19 mouse cellular contexts compared by ENCODE assay signal in the genomic region with DNA sequence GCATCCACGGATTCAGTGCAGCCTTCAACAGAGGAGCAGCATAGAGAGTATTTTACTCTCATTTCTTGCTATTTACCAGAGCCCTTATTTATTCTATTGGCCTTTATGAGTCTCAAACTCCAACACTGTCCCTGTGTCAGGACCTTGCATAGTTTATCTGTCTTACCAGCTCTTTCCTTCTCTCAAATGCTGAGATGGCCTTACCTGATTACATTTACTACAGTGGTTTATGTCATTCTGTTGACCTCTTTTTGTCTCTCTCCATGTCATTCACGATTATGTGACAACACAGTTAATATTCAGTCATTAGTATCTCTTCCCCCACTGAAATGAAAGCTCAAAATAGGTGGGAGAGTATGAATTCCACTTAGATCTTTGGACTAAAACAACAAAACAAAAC.
DNase-seq lines count a peak whose midpoint lies in the region; ATAC-seq and TF ChIP-seq lines count a peak whose summit lies in the region.
"Had no signal": no experiment of that assay in that cellular context is flagged by ENCODE, and none has a peak within 500 bp of the region (broad histone marks: within the 10 kb centered on the region; RNA-seq: fewer than 3 reads in every experiment).

No protein-coding gene starts in this region.

- no peaks in the 10 kb centered on the region for H3K27me3 ChIP-seq in MEL (ENCODE audit: control insufficient read depth in 1 of 2, insufficient read depth in 2 of 2, low read length in 2 of 2)
- H3K27me3 ChIP-seq in forebrain, postnatal 0 days (ENCODE audit: insufficient read depth, low read length) = no peaks in the 10 kb centered on the region
- H3K27me3 ChIP-seq: CH12.LX, Patski had no signal

- H3K27ac ChIP-seq in MEL (ENCODE audit: control insufficient read depth, low read depth, low read length) = no peak overlapping the region
- H3K27ac ChIP-seq in forebrain, postnatal 0 days (ENCODE audit: low read depth, low read length) = no peak overlapping the region

- no peak overlapping the region for H3K4me3 ChIP-seq in MEL (ENCODE audit: control insufficient read depth in 1 of 2, insufficient read depth in 1 of 2, low read depth in 2 of 2, low read length in 2 of 2)
- no peak overlapping the region for H3K4me3 ChIP-seq in forebrain, postnatal 0 days (ENCODE audit: low read depth, low read length)

- H3K9ac ChIP-seq in MEL (ENCODE audit: control insufficient read depth, low read depth, low read length, poor library complexity, severe bottlenecking) = no peak overlapping the region
- H3K9ac ChIP-seq in forebrain, postnatal 0 days = no peak overlapping the region

- no peak for TF ChIP-seq POLR2A in MEL (IDR thresholded peaks at IDR 0.05; ENCODE audit: control insufficient read depth in 1 of 2, insufficient read depth in 1 of 2, low read depth in 1 of 2, low read length in 2 of 2, poor library complexity in 1 of 2)

- peak; percentile 25 for DNase-seq in MEL (ENCODE audit: low read depth, low spot score)
- no peak for DNase-seq in forebrain, postnatal 0 days
- DNase-seq: adrenal gland, adult 2 months; adrenal gland, adult 8-10 months; adrenal gland, postnatal 10 days; adrenal gland, postnatal 14 days; adrenal gland, postnatal 25 days; adrenal gland, postnatal 36 days; B cell, adult 2 months; cerebellum, adult 11 months; cerebellum, adult 11-12 months; cerebellum, adult 18-20 months; cerebellum, adult 2 months; cerebellum, adult 8-10 months had no signal

- no peak for TF ChIP-seq RAD21 in MEL (IDR thresholded peaks at IDR 0.05; ENCODE audit: low read depth, low read length)

- H3K9me3 ChIP-seq in MEL (replicated peaks; ENCODE audit: insufficient read depth, low read length) = no peaks in the 10 kb centered on the region
- no peaks in the 10 kb centered on the region for H3K9me3 ChIP-seq in forebrain, postnatal 0 days (ENCODE audit: low read length)
- H3K9me3 ChIP-seq: G1E had no signal

- H3K4me2 ChIP-seq in forebrain, postnatal 0 days (ENCODE audit: low read depth) = no peak overlapping the region

- ATAC-seq in forebrain, postnatal 0 days = no peak
- ATAC-seq: activated CD4-positive, CD25-positive, alpha-beta regulatory T cell, adult 4 months; CD4-positive, CD25-positive, alpha-beta regulatory T cell, adult 4 months; Patski had no signal

- peak; percentile 41 to 50; a peak in 2 of 4 replicates for TF ChIP-seq EP300 in MEL (IDR thresholded peaks at IDR 0.05; ENCODE audit: low read depth in 1 of 2, low read length in 2 of 2)

- WGBS in forebrain, postnatal 0 days = 77% methylated on average over 2 of the region's 2 CpGs

- peaks cover 0 to 32% of the 10 kb centered on the region in 2 experiments; a peak in 2 of 4 replicates for H3K36me3 ChIP-seq in MEL (ENCODE audit: control insufficient read depth in 1 of 2, insufficient read depth in 2 of 2, low read length in 2 of 2)
- no peaks in the 10 kb centered on the region for H3K36me3 ChIP-seq in forebrain, postnatal 0 days (ENCODE audit: insufficient read depth)
- H3K36me3 ChIP-seq: G1E had no signal

- H3K4me1 ChIP-seq in MEL (ENCODE audit: control insufficient read depth in 1 of 2, insufficient read depth in 2 of 2, low read length in 2 of 2) = peaks cover 4 to 17% of the 10 kb centered on the region in 2 experiments; a peak in 2 of 4 replicates
- no peaks in the 10 kb centered on the region for H3K4me1 ChIP-seq in forebrain, postnatal 0 days (ENCODE audit: insufficient read depth)

- H3K79me2 ChIP-seq in MEL (ENCODE audit: control insufficient read depth, insufficient read depth, low read length, poor library complexity) = no peaks in the 10 kb centered on the region

- no peak for TF ChIP-seq CTCF in MEL (IDR thresholded peaks at IDR 0.05 in 2 of 3, conservative IDR thresholded peaks at IDR 0.05 in 1 of 3; ENCODE audit: control insufficient read depth in 1 of 3, insufficient read depth in 1 of 3, low read depth in 2 of 3, low read length in 3 of 3, poor library complexity in 1 of 3, severe bottlenecking in 1 of 3)
- TF ChIP-seq CTCF in forebrain, postnatal 0 days (IDR thresholded peaks at IDR 0.05; ENCODE audit: low read depth) = no peak

TF ChIP-seq in MEL, 35 proteins besides CTCF, POLR2A, EP300 and RAD21:
- peak; percentile 59 for TF ChIP-seq ETS1 (IDR thresholded peaks at IDR 0.05; ENCODE audit: low read depth, low read length)
- no peak for TF ChIP-seq HCFC1 (IDR thresholded peaks at IDR 0.05; ENCODE audit: low read depth, low read length)
- peak; percentile 62; the same call in 1 of the 2 replicates for TF ChIP-seq TCF12 (IDR thresholded peaks at IDR 0.05; ENCODE audit: low read depth, low read length)
- no peak for TF ChIP-seq TAL1 (IDR thresholded peaks at IDR 0.05; ENCODE audit: low read length)
- peak; percentile 74 for TF ChIP-seq GATA1 (IDR thresholded peaks at IDR 0.05; ENCODE audit: low read depth, low read length)
- no peak for TF ChIP-seq SIN3A (IDR thresholded peaks at IDR 0.05; ENCODE audit: low read length)
- TF ChIP-seq ZKSCAN1 (IDR thresholded peaks at IDR 0.05; ENCODE audit: low read depth, low read length) = no peak
- TF ChIP-seq USF1 (IDR thresholded peaks at IDR 0.05; ENCODE audit: low read depth, low read length) = no peak
